Mouse (Mus musculus) adrenal gland, adult (tissue): ENCODE data around the gene Rnf220.

Experiments used
- DNase-seq, 2 experiments: peaks; one replicate each; pipeline ENCODE4 v3.0.0; 2022 to 2023; ENCODE audit warnings: low spot score in 1 of 2; ENCODE audit not compliant: inconsistent age in 2 of 2

Rnf220 gene

GRCm38 (mm10) chr4:117489975-117490374 lies 6.9 kb downstream of the Rnf220 start:
- DNase-seq, result no peak

- DNase-seq, result no peak
Observed at GRCm38 (mm10) chr4:117489566-117489965, 7.3 kb downstream of the Rnf220 start.

GRCm38 (mm10) chr4:117487471-117487870 lies 9.4 kb downstream of the Rnf220 start:
- DNase-seq, result no peak

- no peak for DNase-seq
Observed at GRCm38 (mm10) chr4:117486188-117486587, 10.7 kb downstream of the Rnf220 start.

- DNase-seq, result no peak
Observed at GRCm38 (mm10) chr4:117485045-117485780, 11.6 kb downstream of the Rnf220 start.

- peak; percentile 24 to 77 for DNase-seq
Observed at GRCm38 (mm10) chr4:117484256-117485044, 12.4 kb downstream of the Rnf220 start.

- DNase-seq, result peak; percentile 36 to 81
Observed at GRCm38 (mm10) chr4:117483931-117484255, 13.0 kb downstream of the Rnf220 start.

GRCm38 (mm10) chr4:117482103-117482502 lies 14.7 kb downstream of the Rnf220 start:
- no peak for DNase-seq

GRCm38 (mm10) chr4:117480611-117481445 lies 16.0 kb downstream of the Rnf220 start:
- peak in 1 of 2 experiments; percentile 83 for DNase-seq

GRCm38 (mm10) chr4:117479951-117480350 lies 16.9 kb downstream of the Rnf220 start:
- peak in 1 of 2 experiments; percentile 60 for DNase-seq

- peak; percentile 20 to 75 for DNase-seq
Observed at GRCm38 (mm10) chr4:117478101-117478673, 18.7 kb downstream of the Rnf220 start.

GRCm38 (mm10) chr4:117477401-117477800 lies 19.5 kb downstream of the Rnf220 start:
- DNase-seq, result no peak

GRCm38 (mm10) chr4:117476777-117477176 lies 20.1 kb downstream of the Rnf220 start:
- no peak for DNase-seq

GRCm38 (mm10) chr4:117476355-117476754 lies 20.5 kb downstream of the Rnf220 start:
- DNase-seq, result no peak

- no peak for DNase-seq
Observed at GRCm38 (mm10) chr4:117473985-117474354, 22.9 kb downstream of the Rnf220 start.

- no peak for DNase-seq
Observed at GRCm38 (mm10) chr4:117473291-117473984, 23.4 kb downstream of the Rnf220 start.

GRCm38 (mm10) chr4:117469471-117469870 lies 27.4 kb downstream of the Rnf220 start:
- DNase-seq, result no peak

- no peak for DNase-seq
Observed at GRCm38 (mm10) chr4:117467936-117468335, 28.9 kb downstream of the Rnf220 start.

- no peak for DNase-seq
Observed at GRCm38 (mm10) chr4:117449151-117449550, 47.7 kb downstream of the Rnf220 start.

- DNase-seq, result no peak
Observed at GRCm38 (mm10) chr4:117447926-117448325, 48.9 kb downstream of the Rnf220 start.
